Mouse (Mus musculus): Measurements from ENCODE around the gene Gm3646. TPM values are rescaled to one million over a fixed set of nuclear protein-coding genes. Genes with fewer than 3 reads are reported as not detected.

The Gm3646 gene
- polyA plus RNA-seq, 1 experiment = not detected

- no peak overlapping the region for H3K27ac ChIP-seq (ENCODE audit: insufficient read depth, low read length)
- no peak overlapping the region for H3K4me3 ChIP-seq (ENCODE audit: insufficient read depth, low read length)
- TF ChIP-seq CTCF (IDR thresholded peaks at IDR 0.05; ENCODE audit: borderline replicate concordance, insufficient read depth, low read length) = no peak
- TF ChIP-seq POLR2A (IDR thresholded peaks at IDR 0.05; ENCODE audit: low read depth, low read length) = no peak
- H3K4me1 ChIP-seq (ENCODE audit: control insufficient read depth, insufficient read depth, low read length) = no peaks in the 10 kb centered on the region
Observed at GRCm38 (mm10) chr1:39796765-39797164, 8.4 kb downstream of the Gm3646 start.

- TF ChIP-seq CTCF (IDR thresholded peaks at IDR 0.05; ENCODE audit: borderline replicate concordance, insufficient read depth, low read length) (no peak), POLR2A (IDR thresholded peaks at IDR 0.05; ENCODE audit: low read depth, low read length) (no peak)
- Histone ChIP-seq H3K4me3 (ENCODE audit: insufficient read depth, low read length) (no peak overlapping the region), H3K27ac (ENCODE audit: insufficient read depth, low read length) (no peak overlapping the region), H3K4me1 (ENCODE audit: control insufficient read depth, insufficient read depth, low read length) (no peaks in the 10 kb centered on the region)
Observed at GRCm38 (mm10) chr1:39784632-39785031, 20.5 kb downstream of the Gm3646 start.

GRCm38 (mm10) chr1:39781835-39782234, 23.3 kb downstream of the Gm3646 start:
- H3K4me1 ChIP-seq (ENCODE audit: control insufficient read depth, insufficient read depth, low read length) = no peaks in the 10 kb centered on the region
- H3K27ac ChIP-seq (ENCODE audit: insufficient read depth, low read length) = no peak overlapping the region
- no peak overlapping the region for H3K4me3 ChIP-seq (ENCODE audit: insufficient read depth, low read length)
- TF ChIP-seq POLR2A (IDR thresholded peaks at IDR 0.05; ENCODE audit: low read depth, low read length) = no peak
- no peak for TF ChIP-seq CTCF (IDR thresholded peaks at IDR 0.05; ENCODE audit: borderline replicate concordance, insufficient read depth, low read length)

- no peak overlapping the region for H3K27ac ChIP-seq (ENCODE audit: insufficient read depth, low read length)
- H3K4me3 ChIP-seq (ENCODE audit: insufficient read depth, low read length) = no peak overlapping the region
- H3K4me1 ChIP-seq (ENCODE audit: control insufficient read depth, insufficient read depth, low read length) = no peaks in the 10 kb centered on the region
- TF ChIP-seq POLR2A (IDR thresholded peaks at IDR 0.05; ENCODE audit: low read depth, low read length) = no peak
- no peak for TF ChIP-seq CTCF (IDR thresholded peaks at IDR 0.05; ENCODE audit: borderline replicate concordance, insufficient read depth, low read length)
Observed at GRCm38 (mm10) chr1:39779111-39779980, 25.8 kb downstream of the Gm3646 start.

GRCm38 (mm10) chr1:39773991-39774729, 31.0 kb downstream of the Gm3646 start:
- no peaks in the 10 kb centered on the region for H3K4me1 ChIP-seq (ENCODE audit: control insufficient read depth, insufficient read depth, low read length)
- no peak overlapping the region for H3K27ac ChIP-seq (ENCODE audit: insufficient read depth, low read length)
- TF ChIP-seq CTCF (IDR thresholded peaks at IDR 0.05; ENCODE audit: borderline replicate concordance, insufficient read depth, low read length) (no peak), POLR2A (IDR thresholded peaks at IDR 0.05; ENCODE audit: low read depth, low read length) (no peak)
- H3K4me3 ChIP-seq (ENCODE audit: insufficient read depth, low read length) = no peak overlapping the region

GRCm38 (mm10) chr1:39773551-39773950, 31.6 kb downstream of the Gm3646 start:
- Histone ChIP-seq H3K4me3 (ENCODE audit: insufficient read depth, low read length) (no peak overlapping the region), H3K4me1 (ENCODE audit: control insufficient read depth, insufficient read depth, low read length) (no peaks in the 10 kb centered on the region), H3K27ac (ENCODE audit: insufficient read depth, low read length) (no peak overlapping the region)
- TF ChIP-seq CTCF (IDR thresholded peaks at IDR 0.05; ENCODE audit: borderline replicate concordance, insufficient read depth, low read length) (no peak), POLR2A (IDR thresholded peaks at IDR 0.05; ENCODE audit: low read depth, low read length) (no peak)

- Histone ChIP-seq H3K4me1 (ENCODE audit: control insufficient read depth, insufficient read depth, low read length) (no peaks in the 10 kb centered on the region), H3K27ac (ENCODE audit: insufficient read depth, low read length) (no peak overlapping the region), H3K4me3 (ENCODE audit: insufficient read depth, low read length) (no peak overlapping the region)
- TF ChIP-seq CTCF (IDR thresholded peaks at IDR 0.05; ENCODE audit: borderline replicate concordance, insufficient read depth, low read length) = no peak
- no peak for TF ChIP-seq POLR2A (IDR thresholded peaks at IDR 0.05; ENCODE audit: low read depth, low read length)
Observed at GRCm38 (mm10) chr1:39772401-39773095, 32.6 kb downstream of the Gm3646 start.

GRCm38 (mm10) chr1:39770436-39770835, 34.7 kb downstream of the Gm3646 start:
- TF ChIP-seq POLR2A (IDR thresholded peaks at IDR 0.05; ENCODE audit: low read depth, low read length) (no peak), CTCF (IDR thresholded peaks at IDR 0.05; ENCODE audit: borderline replicate concordance, insufficient read depth, low read length) (no peak)
- Histone ChIP-seq H3K4me3 (ENCODE audit: insufficient read depth, low read length) (no peak overlapping the region), H3K4me1 (ENCODE audit: control insufficient read depth, insufficient read depth, low read length) (no peaks in the 10 kb centered on the region), H3K27ac (ENCODE audit: insufficient read depth, low read length) (no peak overlapping the region)

- no peaks in the 10 kb centered on the region for H3K4me1 ChIP-seq (ENCODE audit: control insufficient read depth, insufficient read depth, low read length)
- H3K27ac ChIP-seq (ENCODE audit: insufficient read depth, low read length) = no peak overlapping the region
- H3K4me3 ChIP-seq (ENCODE audit: insufficient read depth, low read length) = no peak overlapping the region
- no peak for TF ChIP-seq CTCF (IDR thresholded peaks at IDR 0.05; ENCODE audit: borderline replicate concordance, insufficient read depth, low read length)
- TF ChIP-seq POLR2A (IDR thresholded peaks at IDR 0.05; ENCODE audit: low read depth, low read length) = no peak
Observed at GRCm38 (mm10) chr1:39768017-39768416, 37.1 kb downstream of the Gm3646 start.
